Mouse (Mus musculus) stomach, embryonic 16.5 days (tissue): ENCODE data around the gene Klhdc8b. TPM values are rescaled to one million over a fixed set of nuclear protein-coding genes. Genes with fewer than 3 reads are reported as not detected.
A peak's percentile ranks its signal among the peaks of the same experiment; 100 is the strongest.

Experiments used
- ATAC-seq: fragments of 200-750 bp; cut with Nextera tagmentation; 2 replicates; pipeline ENCODE4 v1.8.0; 2017; ENCODE audit warnings: moderate number of reproducible peaks, moderate TSS enrichment; ENCODE audit not compliant: insufficient read depth, low FRiP score
- H3K27ac ChIP-seq: fragments of 300-500 bp; sonication (generic); 2 replicates; pipeline ENCODE4 v1.5.1; 2014; ENCODE audit warnings: low read length
- H3K27me3 ChIP-seq: fragments of 300-500 bp; sonication (generic); 2 replicates; pipeline ENCODE4 v1.6.1; 2014; ENCODE audit warnings: low read length, control low read depth, mixed read lengths; ENCODE audit not compliant: control insufficient read depth, insufficient read depth
- H3K36me3 ChIP-seq: fragments of 300-500 bp; sonication (generic); 2 replicates; pipeline ENCODE4 v1.6.1; 2014; ENCODE audit warnings: low read length; ENCODE audit not compliant: control insufficient read depth, insufficient read depth
- H3K4me1 ChIP-seq: fragments of 300-500 bp; sonication (generic); 2 replicates; pipeline ENCODE4 v1.6.1; 2014; ENCODE audit warnings: low read length, control low read depth, mixed read lengths; ENCODE audit not compliant: control insufficient read depth, insufficient read depth
- H3K4me2 ChIP-seq: fragments of 300-500 bp; sonication (generic); 2 replicates; pipeline ENCODE4 v1.6.1; 2014; ENCODE audit warnings: low read depth, low read length, mixed read lengths
- H3K4me3 ChIP-seq: fragments of 300-500 bp; sonication (generic); replicated peaks from 2 replicates; pipeline ENCODE4 v1.5.1; 2014; ENCODE audit warnings: mild to moderate bottlenecking, low read length
- H3K9ac ChIP-seq: fragments of 300-500 bp; sonication (generic); 2 replicates; pipeline ENCODE4 v1.6.1; 2014; ENCODE audit warnings: low read length
- H3K9me3 ChIP-seq: fragments of 300-500 bp; sonication (generic); replicated peaks from 2 replicates; pipeline ENCODE4 v1.6.1; 2016; ENCODE audit warnings: low read length, control low read depth; ENCODE audit not compliant: control insufficient read depth
- WGBS: fragments of 180-500 bp; shearing (Covaris S2); extraction: QIAGEN DNeasy Blood & Tissue Kit; methylation state at CpG from one replicate; pipeline ENCODE4 v1.1.7; 2014; 5-methylcytosine and 5-hydroxymethylcytosine counted together
- polyA plus RNA-seq: library from polyadenylated mRNA; unstranded; fragments of >200 nt; fragmentation: Nextera tagmentation; extraction: Ambion mirVana; gene quantifications from 2 replicates; pipeline ENCODE4 v1.2.1, GENCODE M21; 2015

Klhdc8b gene
- polyA plus RNA-seq, 1 experiment from 2014 or later = 63.4 TPM

GRCm38 (mm10) chr9:108492043-108492750 is 30.8 kb upstream of the Klhdc8b start:
- H3K27me3 ChIP-seq = no peaks in the 10 kb centered on the region
- peaks cover 41% of the 10 kb centered on the region for H3K36me3 ChIP-seq
- H3K9me3 ChIP-seq = no peaks in the 10 kb centered on the region
- peak overlapping the region; percentile 95 for H3K9ac ChIP-seq
- ATAC-seq = no peak
- peak overlapping the region; percentile 14; the same call in 1 of the 2 replicates for H3K27ac ChIP-seq
- 75% methylated on average over 16 of the region's 16 CpGs for WGBS
- peak overlapping the region; percentile 75 for H3K4me2 ChIP-seq
- H3K4me3 ChIP-seq = peak overlapping the region; percentile 97
- peaks cover 18% of the 10 kb centered on the region for H3K4me1 ChIP-seq

GRCm38 (mm10) chr9:108491286-108491580 is 29.9 kb upstream of the Klhdc8b start:
- Histone ChIP-seq H3K27me3 (no peaks in the 10 kb centered on the region), H3K9ac (peak overlapping the region; percentile 95), H3K9me3 (no peaks in the 10 kb centered on the region), H3K36me3 (peaks cover 45% of the 10 kb centered on the region), H3K27ac (peak overlapping the region; percentile 99), H3K4me1 (peaks cover 18% of the 10 kb centered on the region), H3K4me2 (peak overlapping the region; percentile 75), H3K4me3 (peak overlapping the region; percentile 97)
- 3% methylated on average over 12 of the region's 12 CpGs for WGBS
- ATAC-seq = no peak

DNA sequence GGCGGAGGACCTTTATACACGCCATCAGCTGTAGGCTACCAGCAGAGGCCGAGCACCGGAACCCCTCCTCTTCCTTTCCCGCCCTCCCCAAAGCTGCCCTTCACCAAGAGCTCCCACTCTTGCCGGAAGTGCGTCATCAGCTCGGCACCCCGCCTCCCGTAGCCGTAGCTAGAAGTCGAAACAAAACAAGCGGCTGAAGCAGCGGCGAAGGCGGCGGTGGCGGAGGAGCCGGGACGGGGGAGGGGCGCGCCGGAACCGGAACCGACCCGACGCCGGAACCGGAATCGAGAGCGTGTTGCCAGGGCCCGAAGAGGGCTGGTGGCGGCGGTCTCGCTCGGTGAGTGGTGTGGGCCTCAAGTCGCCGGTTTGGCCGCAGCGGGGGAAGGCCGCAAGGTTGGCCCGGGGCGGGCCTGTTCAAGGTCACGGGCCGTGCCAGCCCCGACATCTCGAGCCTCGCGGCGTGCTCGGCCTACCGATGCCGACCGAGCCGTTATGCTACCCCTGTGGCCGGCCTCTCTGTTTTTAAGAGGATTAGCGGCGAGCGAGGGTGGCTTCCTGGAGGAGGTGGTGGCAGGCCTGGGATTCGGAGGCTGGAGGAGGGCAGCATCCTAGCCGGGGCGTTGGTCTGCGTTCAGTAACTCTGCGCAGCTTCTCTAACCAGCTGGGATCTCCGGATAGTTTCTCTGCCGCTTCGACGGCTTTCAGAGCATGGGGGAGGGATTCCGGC is 29.3 kb upstream of the Klhdc8b start, which contains the start of gene Usp19:
Gene Usp19, plus strand, starts transcription at position 44 of the 727 bp plus-strand sequence.
- Histone ChIP-seq H3K27me3 (no peaks in the 10 kb centered on the region), H3K36me3 (peaks cover 47% of the 10 kb centered on the region), H3K4me1 (peaks cover 18% of the 10 kb centered on the region), H3K4me3 (peak within 1 kb of the TSS; percentile 97), H3K4me2 (peak within 1 kb of the TSS; percentile 75), H3K27ac (peak within 1 kb of the TSS; percentile 99), H3K9ac (peak within 1 kb of the TSS; percentile 95), H3K9me3 (no peaks in the 10 kb centered on the region)
- WGBS = under 1% methylated on average over 69 of the region's 69 CpGs
- ATAC-seq = peak; percentile 95

DNA sequence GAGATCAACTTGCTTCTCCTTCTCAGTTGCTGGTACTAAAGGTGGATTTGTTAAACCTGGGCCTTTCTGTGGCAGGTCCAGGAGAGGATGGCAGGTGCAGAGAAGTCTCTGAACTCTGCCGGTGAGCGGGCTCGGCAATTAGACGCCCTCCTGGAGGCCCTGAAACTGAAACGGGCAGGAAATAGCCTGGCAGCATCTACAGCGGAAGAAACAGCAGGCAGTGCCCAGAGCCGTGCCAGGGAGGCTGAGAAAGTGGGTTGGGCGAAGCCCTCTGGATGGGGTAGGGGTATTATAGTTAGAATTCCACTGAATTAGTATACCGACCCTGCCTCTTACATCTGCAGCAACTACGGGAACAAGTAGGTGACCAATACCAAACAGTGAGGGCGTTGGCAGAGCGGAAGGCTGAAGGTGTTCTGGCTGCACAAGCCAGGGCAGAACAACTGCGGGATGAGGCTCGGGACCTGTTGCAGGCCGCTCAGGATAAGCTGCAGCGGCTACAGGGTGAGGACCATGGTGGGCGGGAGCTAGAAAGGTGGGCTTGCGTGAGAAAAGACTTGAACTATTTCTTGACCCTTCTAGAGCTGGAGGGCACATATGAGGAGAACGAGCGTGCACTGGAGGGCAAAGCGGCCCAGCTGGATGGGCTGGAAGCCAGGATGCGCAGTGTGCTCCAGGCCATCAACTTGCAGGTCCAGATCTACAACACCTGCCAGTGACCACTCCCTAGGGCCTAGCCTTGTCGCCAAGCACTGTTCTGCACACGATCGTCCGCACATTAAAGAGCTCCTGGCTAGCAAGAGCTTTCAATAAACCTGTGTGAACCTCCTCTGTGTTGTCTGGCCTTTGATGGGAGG is 28.5 kb upstream of the Klhdc8b start:
- Histone ChIP-seq H3K4me2 (peak overlapping the region; percentile 75), H3K9ac (peak overlapping the region; percentile 95), H3K27ac (peak overlapping the region; percentile 99), H3K9me3 (no peaks in the 10 kb centered on the region), H3K4me3 (peak overlapping the region; percentile 97), H3K4me1 (peaks cover 18% of the 10 kb centered on the region), H3K27me3 (no peaks in the 10 kb centered on the region), H3K36me3 (peaks cover 50% of the 10 kb centered on the region)
- no peak for ATAC-seq
- WGBS = 57% methylated on average over 26 of the region's 26 CpGs

GRCm38 (mm10) chr9:108489215-108489614 is 27.8 kb upstream of the Klhdc8b start:
- no peak for ATAC-seq
- 95% methylated on average over 20 of the region's 20 CpGs for WGBS
- H3K4me1 ChIP-seq = peaks cover 18% of the 10 kb centered on the region
- peak overlapping the region; percentile 99; the same call in 1 of the 2 replicates for H3K27ac ChIP-seq
- no peaks in the 10 kb centered on the region for H3K27me3 ChIP-seq
- no peak overlapping the region for H3K4me3 ChIP-seq
- H3K9me3 ChIP-seq = no peaks in the 10 kb centered on the region
- peaks cover 51% of the 10 kb centered on the region for H3K36me3 ChIP-seq
- no peak overlapping the region for H3K4me2 ChIP-seq
- 0 out of 2 replicates have a peak overlapping the region, but pooled peaks have one; percentile 95 for H3K9ac ChIP-seq

DNA sequence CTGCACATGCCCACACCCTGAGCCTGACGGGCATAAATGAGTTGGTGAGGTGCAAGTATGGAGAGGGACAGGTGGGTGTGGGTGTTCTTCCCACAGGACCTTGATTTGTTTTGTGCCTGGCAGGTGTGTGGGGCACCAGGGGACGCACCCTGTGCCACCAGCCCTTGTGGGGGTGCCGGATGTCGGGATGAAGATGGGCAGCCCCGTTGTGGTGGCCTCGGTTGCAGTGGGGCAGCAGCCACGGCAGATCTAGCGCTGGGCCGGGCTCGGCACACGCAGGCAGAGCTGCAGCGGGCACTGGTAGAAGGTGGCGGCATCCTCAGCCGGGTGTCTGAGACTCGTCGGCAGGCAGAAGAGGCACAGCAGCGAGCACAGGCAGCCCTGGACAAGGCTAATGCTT is 27.0 kb upstream of the Klhdc8b start:
- WGBS = 95% methylated on average over 17 of the region's 17 CpGs

DNA sequence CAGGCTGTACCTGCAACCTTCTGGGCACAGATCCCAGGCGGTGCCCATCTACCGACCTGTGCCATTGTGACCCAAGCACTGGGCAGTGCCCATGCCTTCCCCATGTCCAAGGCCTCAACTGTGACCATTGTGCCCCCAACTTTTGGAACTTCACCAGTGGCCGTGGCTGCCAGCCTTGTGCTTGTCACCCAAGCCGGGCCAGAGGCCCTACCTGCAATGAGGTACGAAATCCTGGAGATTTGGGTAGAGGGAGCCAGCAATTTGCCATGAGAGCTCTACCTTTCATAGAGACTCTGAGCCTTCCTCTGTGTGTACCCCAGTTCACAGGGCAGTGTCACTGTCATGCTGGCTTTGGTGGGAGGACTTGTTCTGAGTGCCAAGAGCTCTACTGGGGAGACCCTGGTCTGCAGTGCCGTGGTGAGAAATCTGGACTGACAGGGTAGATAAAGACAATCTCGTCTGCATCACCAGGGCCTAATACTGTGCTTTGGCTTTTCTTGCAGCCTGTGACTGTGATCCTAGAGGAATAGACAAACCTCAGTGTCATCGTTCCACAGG is 25.7 kb upstream of the Klhdc8b start:
- Histone ChIP-seq H3K4me3 (no peak overlapping the region), H3K27me3 (no peaks in the 10 kb centered on the region), H3K4me2 (no peak overlapping the region), H3K9ac (no peak overlapping the region), H3K27ac (no peak overlapping the region), H3K4me1 (peaks cover 14% of the 10 kb centered on the region), H3K36me3 (peaks cover 42% of the 10 kb centered on the region), H3K9me3 (no peaks in the 10 kb centered on the region)
- no peak for ATAC-seq
- WGBS = 91% methylated on average over 8 of the region's 8 CpGs

More for the DNA sequence above, 27.0 kb upstream of the Klhdc8b start:
- Histone ChIP-seq H3K4me3 (no peak overlapping the region), H3K27me3 (no peaks in the 10 kb centered on the region), H3K4me2 (no peak overlapping the region), H3K9me3 (no peaks in the 10 kb centered on the region), H3K9ac (no peak overlapping the region), H3K27ac (no peak overlapping the region), H3K4me1 (peaks cover 18% of the 10 kb centered on the region), H3K36me3 (peaks cover 50% of the 10 kb centered on the region)
- ATAC-seq = no peak

- H3K4me3 ChIP-seq = no peak overlapping the region
- ATAC-seq = no peak
- 90% methylated on average over 19 of the region's 19 CpGs for WGBS
- no peak overlapping the region for H3K27ac ChIP-seq
- H3K36me3 ChIP-seq = peaks cover 42% of the 10 kb centered on the region
- peaks cover 8% of the 10 kb centered on the region for H3K4me1 ChIP-seq
- no peaks in the 10 kb centered on the region for H3K27me3 ChIP-seq
- no peak overlapping the region for H3K4me2 ChIP-seq
- H3K9me3 ChIP-seq = no peaks in the 10 kb centered on the region
- no peak overlapping the region for H3K9ac ChIP-seq
Observed at GRCm38 (mm10) chr9:108485301-108485875, 24.0 kb upstream of the Klhdc8b start.
